In genomic region chr14:118986653-118987522, GRCm38 (mm10) we compare ENCODE assay signal across 9 mouse cellular contexts. TPM values are rescaled to one million over a fixed set of nuclear protein-coding genes. Genes with fewer than 3 reads are reported as not detected.
DNase-seq lines count a peak whose midpoint lies in the region; ATAC-seq and TF ChIP-seq lines count a peak whose summit lies in the region.
"Had no signal": no experiment of that assay in that cellular context is flagged by ENCODE, and none has a peak within 500 bp of the region (broad histone marks: within the 10 kb centered on the region; RNA-seq: fewer than 3 reads in every experiment).

No protein-coding gene starts in this region.

- no peaks in the 10 kb centered on the region for H3K9me3 ChIP-seq in ES-E14 (ENCODE audit: control insufficient read depth, insufficient read depth, low read depth, low read length)
- H3K9me3 ChIP-seq in embryonic facial prominence, embryonic 10.5 days = no peaks in the 10 kb centered on the region
- H3K9me3 ChIP-seq in lung, postnatal 0 days (ENCODE audit: low read length) = no peaks in the 10 kb centered on the region
- H3K9me3 ChIP-seq: hindbrain, embryonic 15.5 days had no signal

- no peak for ATAC-seq in lung, postnatal 0 days

- H3K4me3 ChIP-seq in ES-E14 (ENCODE audit: insufficient read depth in 1 of 2, low read depth in 1 of 2, low read length in 2 of 2, poor library complexity in 1 of 2, severe bottlenecking in 1 of 2) = no peak overlapping the region
- no peak overlapping the region for H3K4me3 ChIP-seq in embryonic facial prominence, embryonic 10.5 days
- no peak overlapping the region for H3K4me3 ChIP-seq in layer of hippocampus, adult 2 months
- no peak overlapping the region for H3K4me3 ChIP-seq in lung, postnatal 0 days (ENCODE audit: low read depth, low read length)
- H3K4me3 ChIP-seq: hindbrain, embryonic 15.5 days had no signal

- intact Hi-C loops in heart, postnatal 10 days (cut with DNase I) = loop anchor here (1.0 to 5.0 kb wide), 2 partner anchors 40 to 1075 kb away; no protein-coding TSS in a partner anchor

- in situ Hi-C loops in ES-E14 (cut with MboI; ENCODE audit: low sequenced_read_pairs in 2 of 2, unreplicated experiment in 2 of 2) = no loop called here

- no peaks in the 10 kb centered on the region for H3K27me3 ChIP-seq in embryonic facial prominence, embryonic 10.5 days (replicated peaks; ENCODE audit: low read depth, poor library complexity, severe bottlenecking)
- H3K27me3 ChIP-seq in lung, postnatal 0 days (replicated peaks; ENCODE audit: insufficient read depth, low read length) = no peaks in the 10 kb centered on the region
- H3K27me3 ChIP-seq: hindbrain, embryonic 15.5 days had no signal

- H3K27ac ChIP-seq in ES-E14 (ENCODE audit: insufficient read depth, low read depth, low read length, poor library complexity, severe bottlenecking) = no peak overlapping the region
- H3K27ac ChIP-seq in embryonic facial prominence, embryonic 10.5 days (replicated peaks) = no peak overlapping the region
- 0 out of 2 replicates have a peak overlapping the region, but pooled peaks have one; percentile 14 for H3K27ac ChIP-seq in layer of hippocampus, adult 2 months
- H3K27ac ChIP-seq in lung, postnatal 0 days (ENCODE audit: low read length) = no peak overlapping the region
- H3K27ac ChIP-seq: hindbrain, embryonic 15.5 days had no signal

- DNase-seq in ES-E14 (ENCODE audit: low read depth, low spot score) = peak; percentile 76
- DNase-seq in adrenal gland, postnatal 25 days = peak; percentile 70
- peak; percentile 70 for DNase-seq in embryonic facial prominence, embryonic 10.5 days (ENCODE audit: low spot score)
- peak; percentile 67 to 84 for DNase-seq in heart, postnatal 10 days
- peak; percentile 56 to 82 for DNase-seq in layer of hippocampus, adult 2 months (ENCODE audit: low spot score in 2 of 2)
- DNase-seq in lung, postnatal 0 days (ENCODE audit: low spot score) = peak; percentile 76
- DNase-seq in retina, adult 2 months (ENCODE audit: low read depth, low spot score) = peak; percentile 60
- peak; percentile 63 for DNase-seq in urinary bladder, postnatal 25 days (ENCODE audit: low spot score)

- H3K36me3 ChIP-seq in ES-E14 (ENCODE audit: control insufficient read depth, insufficient read depth, low read length, poor library complexity, severe bottlenecking) = peaks cover 2% of the 10 kb centered on the region; the same call in 1 of the 2 replicates
- peaks cover 38% of the 10 kb centered on the region for H3K36me3 ChIP-seq in embryonic facial prominence, embryonic 10.5 days (replicated peaks)
- no peaks in the 10 kb centered on the region for H3K36me3 ChIP-seq in lung, postnatal 0 days (ENCODE audit: insufficient read depth, low read length)

- no peak for TF ChIP-seq EP300 in lung, postnatal 0 days (IDR thresholded peaks at IDR 0.05)

- H3K4me2 ChIP-seq in lung, postnatal 0 days (replicated peaks; ENCODE audit: low read depth, low read length) = no peak overlapping the region
- H3K4me2 ChIP-seq: hindbrain, embryonic 15.5 days had no signal

- TF ChIP-seq CTCF in layer of hippocampus, adult 2 months (conservative IDR thresholded peaks at IDR 0.05) = peak; percentile 95
- TF ChIP-seq CTCF in lung, postnatal 0 days (IDR thresholded peaks at IDR 0.05) = peak; percentile 91

- 40% methylated on average over 16 of the region's 16 CpGs for WGBS in embryonic facial prominence, embryonic 10.5 days
- WGBS in lung, postnatal 0 days = 41% methylated on average over 16 of the region's 16 CpGs

- no peak overlapping the region for H3K9ac ChIP-seq in ES-E14 (ENCODE audit: insufficient read depth, low read depth, low read length, poor library complexity, severe bottlenecking)
- no peak overlapping the region for H3K9ac ChIP-seq in lung, postnatal 0 days (replicated peaks; ENCODE audit: low read depth)
- H3K9ac ChIP-seq: hindbrain, embryonic 15.5 days had no signal

- H3K4me1 ChIP-seq in ES-E14 (ENCODE audit: control insufficient read depth in 2 of 2, insufficient read depth in 2 of 2, low read length in 2 of 2, poor library complexity in 1 of 2) = peaks cover 0 to 4% of the 10 kb centered on the region in 2 experiments; a peak in 2 of 4 replicates
- no peaks in the 10 kb centered on the region for H3K4me1 ChIP-seq in embryonic facial prominence, embryonic 10.5 days
- H3K4me1 ChIP-seq in lung, postnatal 0 days (ENCODE audit: insufficient read depth, low read depth, low read length) = no peaks in the 10 kb centered on the region; the same call in 1 of the 2 replicates
- H3K4me1 ChIP-seq: hindbrain, embryonic 15.5 days had no signal

TF ChIP-seq in ES-E14, 5 proteins besides CTCF, POLR2A, EP300 and RAD21:
- TF ChIP-seq ZNF384 (IDR thresholded peaks at IDR 0.05; ENCODE audit: low read depth, low read length) (no peak), ZC3H11A (IDR thresholded peaks at IDR 0.05; ENCODE audit: borderline replicate concordance, low read depth, low read length) (no peak), HCFC1 (IDR thresholded peaks at IDR 0.05; ENCODE audit: borderline replicate concordance, insufficient read depth, low read length) (no peak), MAFK (IDR thresholded peaks at IDR 0.05; ENCODE audit: insufficient read depth, low read depth, low read length) (no peak), CHD2 (IDR thresholded peaks at IDR 0.05; ENCODE audit: low read depth, low read length) (no peak)

RNA-seq across cellular contexts. Expression of gene Dnajc3, which starts 49.1 kb away (rescaled TPM):
- total RNA-seq in ES-E14 (2012; rRNA removed) = 21.8 and 29.8 TPM in 2 replicates
- 58.1 and 60.6 TPM in 2 replicates for total RNA-seq in adrenal gland, postnatal 25 days (2021)
- polyA plus RNA-seq in embryonic facial prominence, embryonic 10.5 days (2016; fragmentation: Nextera tagmentation; extraction: Ambion mirVana) = 32.8 and 36.4 TPM in 2 replicates
- 10 to 100 TPM; 26.4 to 27.1 TPM for total RNA-seq in heart, postnatal 10 days (2021)
- total RNA-seq in layer of hippocampus, adult 2 months (2021) = 10 to 100 TPM; 34.7 to 37.3 TPM
- 54.1 and 58.3 TPM in 2 replicates for polyA plus RNA-seq in lung, postnatal 0 days (2015; fragmentation: Nextera tagmentation; extraction: Ambion mirVana)
